Comparison of ENCODE assay signal across 26 mouse cellular contexts in the genomic region with DNA sequence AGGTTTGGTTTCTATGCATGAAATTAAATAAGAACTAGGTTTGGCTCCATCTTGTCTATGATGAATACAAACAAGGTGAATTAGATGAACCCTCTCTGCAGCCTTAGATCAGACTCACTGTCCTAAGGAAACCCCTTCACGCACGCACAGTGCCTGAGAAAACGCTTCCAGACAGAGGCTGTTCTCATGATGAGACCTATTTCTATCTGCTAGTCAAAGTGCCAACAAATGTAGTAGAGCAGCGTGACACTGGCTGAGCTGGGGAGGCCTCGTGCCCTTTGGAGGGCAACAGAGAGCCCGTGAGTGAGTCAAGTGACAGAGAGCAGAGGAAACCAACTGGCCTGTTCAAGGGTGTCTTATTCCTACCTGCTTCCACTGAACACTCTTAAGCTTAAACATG.
"Had no signal": no experiment of that assay in that cellular context is flagged by ENCODE, and none has a peak within 500 bp of the region (broad histone marks: within the 10 kb centered on the region; RNA-seq: fewer than 3 reads in every experiment).

No protein-coding gene starts in this region.

- H3K27ac ChIP-seq: heart, embryonic 13.5 days; heart, embryonic 15.5 days; hindbrain, embryonic 14.5 days; hindbrain, postnatal 0 days; kidney, embryonic 15.5 days; kidney, postnatal 0 days; limb, embryonic 13.5 days; limb, embryonic 15.5 days; liver, embryonic 12.5 days; liver, embryonic 14.5 days had no signal

- H3K36me3 ChIP-seq: heart, embryonic 13.5 days; heart, embryonic 15.5 days; kidney, embryonic 15.5 days; limb, embryonic 13.5 days; limb, embryonic 15.5 days; liver, embryonic 12.5 days had no signal

- H3K4me3 ChIP-seq: heart, embryonic 13.5 days; heart, embryonic 15.5 days; kidney, embryonic 15.5 days; limb, embryonic 13.5 days; limb, embryonic 15.5 days; liver, embryonic 12.5 days had no signal

- H3K4me1 ChIP-seq: heart, embryonic 13.5 days; heart, embryonic 15.5 days; kidney, embryonic 15.5 days; limb, embryonic 13.5 days; liver, embryonic 12.5 days had no signal

- DNase-seq: gastrocnemius, postnatal 14 days; gastrocnemius, postnatal 36 days; heart, adult 18-20 months; heart, postnatal 14 days; heart, postnatal 36 days; kidney, adult 11 months; kidney, adult 2 months; kidney, adult 9 months; kidney, postnatal 14 days; kidney, postnatal 36 days; layer of hippocampus, adult 9-11 months; layer of hippocampus, postnatal 36 days; left cerebral cortex, postnatal 4 days; lung, adult 18-20 months had no signal

- ATAC-seq: hindbrain, postnatal 0 days; intestine, embryonic 16.5 days; liver, embryonic 12.5 days had no signal

- H3K9ac ChIP-seq: heart, embryonic 13.5 days; heart, embryonic 15.5 days; hindbrain, embryonic 14.5 days; kidney, embryonic 15.5 days; limb, embryonic 13.5 days; limb, embryonic 15.5 days; liver, embryonic 12.5 days; liver, embryonic 14.5 days had no signal

- H3K27me3 ChIP-seq: heart, embryonic 13.5 days; heart, embryonic 15.5 days; kidney, embryonic 15.5 days; limb, embryonic 13.5 days; limb, embryonic 15.5 days; liver, embryonic 12.5 days had no signal

- H3K4me2 ChIP-seq: heart, embryonic 11.5 days; heart, embryonic 13.5 days; heart, embryonic 15.5 days; hindbrain, embryonic 14.5 days; kidney, embryonic 15.5 days; limb, embryonic 13.5 days; limb, embryonic 15.5 days; liver, embryonic 12.5 days had no signal

- H3K9me3 ChIP-seq: heart, embryonic 13.5 days; heart, embryonic 15.5 days; kidney, embryonic 15.5 days; limb, embryonic 13.5 days; limb, embryonic 15.5 days; liver, embryonic 12.5 days had no signal
